Mouse (Mus musculus) megakaryocyte-erythroid progenitor cell, adult 5-6 weeks (primary cell): ENCODE results near the gene Ano3. TPM values are rescaled to one million over a fixed set of nuclear protein-coding genes. Genes with fewer than 3 reads are reported as not detected.
"Not testable (repeated sequence)": the region's sequence is repeated elsewhere in the genome, so short reads cannot be mapped to it uniquely, and the experiment has no call there.

Experiments
- ATAC-seq: replicated peaks from 2 replicates; pipeline ENCODE4 v1.8.0; 2016; ENCODE audit warnings: mild to moderate bottlenecking, inconsistent platforms; ENCODE audit not compliant: severe bottlenecking, poor library complexity, low FRiP score, low TSS enrichment
- total RNA-seq, 2 experiments: library from RNA; stranded (forward) in 1 of 2; stranded (reverse) in 1 of 2; fragments of 200-1000, 215-1000 nt in 1 of 2; fragments of >200 nt in 1 of 2; fragmentation: Nextera tagmentation in 1 of 2; gene quantifications; 2 replicates each; pipeline ENCODE4 v1.2.3; 2014 to 2017

Ano3 gene
- not detected in 2 replicates for total RNA-seq (2014; fragmentation: Nextera tagmentation)
- not detected in 2 replicates for total RNA-seq (2017)

DNA sequence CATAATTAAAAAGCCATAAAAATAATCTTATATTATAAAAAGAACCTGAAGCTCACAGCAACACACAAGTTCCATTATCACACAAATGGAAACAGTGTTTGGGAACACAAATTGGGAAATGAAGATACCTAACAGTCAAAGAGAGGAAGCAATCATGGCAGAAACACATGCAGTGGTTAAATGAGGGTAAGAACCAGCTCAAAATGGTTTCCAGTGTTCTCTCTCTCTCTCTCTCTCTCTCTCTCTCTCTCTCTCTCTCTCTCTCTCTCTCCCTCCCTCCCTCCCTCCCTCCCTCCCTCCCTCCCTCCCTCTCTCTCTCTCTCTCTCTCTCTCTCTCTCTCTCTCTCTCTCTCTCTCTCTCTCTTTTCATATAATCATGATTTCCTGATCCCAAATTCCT is at the start of gene Ano3:
Ano3 (minus strand) TSS at position 101 of the 400 bp plus-strand sequence.
- not testable (repeated sequence) for ATAC-seq

DNA sequence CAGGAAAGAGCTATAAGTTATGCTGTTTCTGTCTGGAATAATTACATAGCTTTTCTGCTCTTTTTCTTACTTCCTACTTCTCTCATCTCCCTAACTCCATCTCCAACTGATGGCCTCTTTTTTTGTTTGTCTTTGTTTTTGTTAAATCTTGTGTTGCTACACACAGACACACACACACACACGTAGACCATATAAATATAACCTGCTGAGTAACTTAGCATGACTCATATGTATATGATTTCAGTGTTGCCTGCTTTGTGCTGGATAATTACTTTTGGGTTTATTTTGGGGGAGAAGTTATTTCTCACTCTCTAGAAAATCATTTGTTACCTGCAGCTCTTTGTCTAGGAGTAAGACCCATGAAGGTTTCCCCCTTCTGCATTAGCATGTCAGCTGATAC is 39.3 kb upstream of the Ano3 start:
- no peak for ATAC-seq

DNA sequence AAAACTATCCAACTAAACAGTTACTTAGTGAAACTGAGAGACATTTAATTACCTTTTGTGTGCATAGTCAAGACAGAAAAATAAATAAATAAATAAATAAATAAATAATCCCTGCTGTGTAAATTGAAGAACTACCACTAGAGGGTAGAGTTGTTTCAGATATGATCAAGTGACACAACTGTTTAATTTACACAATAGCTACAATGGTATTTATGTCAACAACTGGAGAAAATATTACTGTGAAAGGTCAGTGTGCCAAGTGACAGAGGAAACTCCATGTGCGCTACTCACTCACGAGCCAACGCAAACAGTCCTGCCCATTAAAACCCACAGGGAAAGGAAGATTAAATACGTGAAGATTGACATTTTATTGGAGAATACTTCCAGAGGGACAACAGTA is 38.8 kb upstream of the Ano3 start:
- ATAC-seq: no peak

DNA sequence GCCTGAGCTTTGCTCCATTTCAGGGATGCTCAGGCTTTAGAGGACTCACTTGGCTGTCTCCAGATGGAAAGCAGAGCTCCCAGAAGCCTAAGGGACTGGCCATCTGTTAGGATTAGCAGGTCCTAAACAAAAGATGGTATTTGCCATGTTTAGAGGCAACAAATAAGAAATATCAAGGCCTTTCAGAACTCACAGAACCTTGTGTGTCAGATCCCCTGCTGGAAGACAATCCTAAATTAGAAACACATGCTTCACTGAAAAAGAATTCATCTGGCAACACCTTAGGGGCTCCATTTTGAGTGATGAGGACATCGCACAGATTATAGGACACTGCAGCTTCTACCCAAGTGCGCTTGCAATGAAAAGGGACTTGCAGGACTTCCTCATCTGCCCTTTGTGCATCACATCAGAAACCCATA is 35.1 kb upstream of the Ano3 start:
- no peak for ATAC-seq

DNA sequence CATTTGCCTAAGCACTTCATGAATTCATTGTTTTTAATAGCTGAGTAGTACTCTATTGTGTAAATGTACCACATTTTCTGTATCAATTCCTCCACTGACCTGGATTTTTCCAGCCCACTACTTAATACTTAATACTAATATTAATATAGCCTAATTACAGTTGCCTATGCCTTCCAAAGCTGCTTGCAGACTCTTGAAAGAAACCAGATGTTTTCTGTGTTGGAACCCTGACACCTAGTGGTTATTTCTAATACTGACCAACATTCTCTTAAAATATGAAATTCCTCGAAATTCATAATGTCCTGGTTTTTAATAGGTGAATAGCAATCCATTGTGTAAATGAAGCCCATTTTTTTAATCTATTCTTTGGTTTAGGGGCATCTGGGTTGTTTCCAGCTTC is 31.0 kb upstream of the Ano3 start:
- ATAC-seq: 0 out of 2 replicates have a peak, but pooled peaks have one; percentile 44

DNA sequence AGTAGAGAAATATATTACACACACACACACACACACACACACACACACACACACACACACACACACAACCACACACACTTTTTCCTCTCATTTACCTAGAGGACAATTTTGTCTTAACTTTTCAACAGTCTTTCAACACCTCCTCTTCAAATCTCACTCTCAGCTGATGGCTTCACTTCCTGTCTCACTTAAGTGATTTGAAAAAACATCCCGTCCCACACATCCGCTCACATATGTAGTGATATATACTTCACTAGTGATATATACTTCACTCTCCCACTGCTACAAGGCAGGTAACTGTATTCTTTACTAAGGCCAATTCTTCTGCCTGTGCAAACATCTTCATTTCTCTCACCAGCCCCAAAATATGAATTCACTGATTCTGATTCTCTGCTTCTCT is 28.9 kb upstream of the Ano3 start:
- ATAC-seq: no peak

DNA sequence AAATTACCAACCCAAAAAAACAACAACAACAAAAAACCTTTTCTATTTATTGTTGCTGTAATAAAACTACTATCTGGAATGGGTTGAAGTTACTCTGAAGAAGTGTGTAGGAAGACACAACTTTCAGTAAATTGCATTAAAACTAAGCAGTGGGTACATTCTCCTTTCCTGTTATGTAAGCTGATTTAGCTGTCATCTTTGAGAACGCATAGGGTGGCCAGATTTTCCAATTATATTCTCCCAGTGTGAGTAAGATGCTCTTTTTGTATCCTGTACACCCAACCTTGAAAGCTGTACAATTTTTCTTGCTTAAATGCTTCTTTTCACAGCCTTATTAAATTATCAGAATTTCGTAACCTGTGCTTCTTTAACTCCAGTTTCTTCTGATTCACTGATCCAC is 26.1 kb upstream of the Ano3 start:
- no peak for ATAC-seq

DNA sequence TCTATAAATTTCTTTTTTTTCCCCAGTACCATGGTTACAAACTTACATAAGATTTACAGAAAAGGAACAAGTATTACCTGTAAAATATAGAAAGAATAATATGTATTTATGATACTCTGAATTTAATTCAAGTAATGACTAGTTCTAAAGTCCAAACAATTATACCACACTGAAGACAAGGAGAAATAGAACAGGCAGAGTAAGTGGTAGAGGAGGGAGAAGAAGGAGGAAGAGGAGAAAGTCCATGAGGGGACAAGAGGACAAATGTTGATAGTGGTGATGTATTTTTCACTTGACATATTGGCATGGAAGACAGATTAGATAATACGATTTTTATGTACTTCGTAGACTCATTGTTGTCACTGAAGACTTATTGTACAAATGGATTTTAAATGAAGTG is 19.4 kb upstream of the Ano3 start:
- no peak for ATAC-seq

DNA sequence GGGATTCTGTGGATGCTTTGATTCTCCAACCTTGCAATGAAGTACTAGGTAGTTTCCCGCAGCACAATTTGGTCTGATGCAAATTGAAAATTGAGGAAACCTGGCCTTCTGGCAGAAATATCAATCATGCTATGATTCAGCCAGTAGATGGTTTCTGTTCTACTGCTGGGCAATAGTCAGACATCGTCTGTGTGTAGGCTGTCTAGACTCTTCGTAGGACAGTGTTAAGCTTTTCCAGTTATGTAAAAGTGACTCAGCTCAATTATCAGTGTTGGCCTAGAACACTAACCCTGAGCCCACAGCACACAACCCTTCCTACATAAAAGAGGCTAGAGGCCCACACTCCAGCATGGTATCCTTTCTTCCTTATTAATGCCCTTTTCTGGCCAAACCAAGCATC is 14.7 kb upstream of the Ano3 start:
- ATAC-seq: no peak

DNA sequence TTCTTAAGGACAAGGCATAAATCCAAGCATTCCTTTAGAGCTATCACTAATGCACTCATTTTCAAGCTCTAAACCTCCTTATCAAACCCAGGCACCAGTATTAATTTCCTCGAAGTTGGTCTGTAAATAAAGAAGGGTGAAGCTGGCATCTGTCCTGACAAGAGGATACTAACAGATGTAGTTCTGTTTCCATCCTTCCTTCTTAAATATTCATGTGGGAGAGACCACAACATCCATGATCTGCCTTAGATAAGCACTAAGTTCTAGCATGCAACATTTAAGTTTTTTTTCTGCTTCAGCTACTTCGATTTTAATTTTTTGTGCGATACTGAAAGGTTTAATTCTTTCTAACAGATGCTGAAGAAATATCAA is 305 bp downstream of the Ano3 start:
- ATAC-seq: no peak

DNA sequence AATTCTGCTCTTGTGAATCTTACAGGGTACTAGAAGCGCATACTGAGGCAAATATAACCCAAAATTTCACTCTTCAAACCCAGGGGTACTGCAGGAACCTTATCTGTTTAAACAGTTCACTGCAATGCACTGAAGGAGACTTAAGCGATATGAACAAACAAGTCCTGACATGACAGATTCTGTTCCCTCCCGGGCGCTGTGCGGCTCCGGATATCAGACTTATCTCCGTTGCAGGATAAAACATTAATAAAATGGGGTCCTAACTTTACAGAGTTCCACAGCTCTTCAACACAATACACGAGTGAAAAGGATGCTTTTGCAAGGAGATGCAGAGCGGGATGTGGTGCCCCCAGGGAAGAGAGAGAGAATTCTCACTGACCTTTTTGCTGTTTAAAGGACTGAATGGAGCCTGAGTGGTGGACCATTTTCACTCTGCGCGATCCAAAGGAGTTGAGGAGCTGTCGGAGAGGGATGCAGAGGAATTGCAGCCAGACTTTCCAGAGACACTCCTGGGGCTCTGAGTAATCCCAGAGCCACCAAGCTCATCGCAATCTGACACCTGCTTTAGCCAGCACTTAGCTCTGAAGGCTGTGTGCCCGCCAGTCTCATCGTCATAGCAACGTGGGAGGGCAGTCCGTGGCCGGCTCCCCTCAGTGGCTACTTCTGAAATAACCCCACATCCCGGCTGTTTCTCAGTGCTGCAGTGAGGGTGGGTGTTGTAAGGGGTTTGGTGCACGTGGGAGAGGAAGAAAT is 868 bp downstream of the Ano3 start:
- no peak for ATAC-seq

DNA sequence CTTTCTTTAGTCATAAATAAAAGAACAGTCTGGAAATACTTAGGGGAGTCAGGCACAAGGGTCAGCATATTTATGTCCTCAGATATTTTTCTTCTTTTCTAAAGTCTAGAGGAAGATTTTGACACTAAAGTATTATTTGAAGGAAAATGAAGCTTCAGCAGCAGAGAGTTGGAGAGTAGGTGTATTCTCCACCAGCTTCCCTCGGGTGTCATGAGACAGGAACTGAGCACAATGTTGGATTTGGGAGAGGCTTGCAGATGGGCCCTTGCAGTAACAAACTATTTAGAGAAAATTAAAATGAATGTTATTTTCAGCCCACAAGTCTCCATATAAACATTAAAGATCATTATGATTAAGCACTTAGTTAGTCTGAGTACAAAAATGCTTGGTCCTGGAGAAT is 5.6 kb downstream of the Ano3 start:
- ATAC-seq: no peak

DNA sequence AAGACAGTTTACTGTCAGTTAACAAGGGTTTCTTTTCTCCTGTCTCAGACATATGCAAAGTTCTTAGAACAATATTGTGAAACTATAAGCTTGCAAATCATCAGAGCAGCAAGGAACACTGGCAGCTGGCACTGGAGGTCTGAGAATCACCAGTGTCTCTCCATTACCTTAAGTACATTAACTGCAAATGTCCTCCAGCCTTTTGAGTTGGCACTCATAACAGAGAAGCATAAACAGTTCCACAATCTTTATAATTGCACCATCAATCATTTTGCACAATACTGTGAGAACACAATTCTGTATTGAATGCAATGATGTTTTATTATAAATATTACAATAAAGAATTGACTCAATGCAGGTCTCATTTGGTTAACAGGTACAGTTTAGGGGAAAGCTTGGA is 15.0 kb downstream of the Ano3 start:
- no peak for ATAC-seq

DNA sequence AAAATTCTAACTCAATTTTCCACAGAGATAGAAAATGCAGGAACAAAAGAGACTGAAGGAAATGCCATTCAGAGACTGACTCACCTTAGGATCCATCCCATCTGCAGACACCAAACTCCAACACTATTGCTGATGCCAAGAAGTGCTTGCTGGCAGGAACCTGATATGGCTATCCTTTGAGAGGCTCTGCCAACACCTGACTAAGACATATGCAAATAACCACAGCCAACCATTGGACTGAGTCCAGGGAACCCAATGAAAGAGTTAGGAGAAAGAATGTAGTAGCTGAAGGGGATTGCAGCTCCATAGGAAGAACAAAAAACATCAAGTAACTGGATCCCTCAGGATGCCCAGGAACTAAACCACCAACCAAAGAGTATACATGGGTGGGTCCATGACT is 21.6 kb downstream of the Ano3 start:
- no peak for ATAC-seq

DNA sequence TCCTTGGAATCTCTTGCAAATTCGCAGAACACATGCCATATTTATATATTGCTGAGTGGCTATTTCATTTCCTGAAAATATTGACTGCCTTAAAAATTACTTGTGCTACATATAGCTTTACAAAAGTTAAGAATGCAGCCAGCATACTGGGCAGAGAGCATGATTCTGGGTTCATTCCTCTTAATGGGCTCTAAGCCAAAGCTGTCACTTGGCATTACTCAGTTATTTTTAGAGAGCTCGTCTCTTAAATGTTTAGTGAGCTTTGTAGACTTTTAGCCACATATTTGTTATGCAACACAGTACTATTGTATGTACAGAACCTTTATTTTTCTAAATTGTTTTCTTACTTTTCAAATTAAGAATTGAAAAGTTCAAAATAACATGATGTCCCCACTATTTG is 41.2 kb downstream of the Ano3 start:
- no peak for ATAC-seq

DNA sequence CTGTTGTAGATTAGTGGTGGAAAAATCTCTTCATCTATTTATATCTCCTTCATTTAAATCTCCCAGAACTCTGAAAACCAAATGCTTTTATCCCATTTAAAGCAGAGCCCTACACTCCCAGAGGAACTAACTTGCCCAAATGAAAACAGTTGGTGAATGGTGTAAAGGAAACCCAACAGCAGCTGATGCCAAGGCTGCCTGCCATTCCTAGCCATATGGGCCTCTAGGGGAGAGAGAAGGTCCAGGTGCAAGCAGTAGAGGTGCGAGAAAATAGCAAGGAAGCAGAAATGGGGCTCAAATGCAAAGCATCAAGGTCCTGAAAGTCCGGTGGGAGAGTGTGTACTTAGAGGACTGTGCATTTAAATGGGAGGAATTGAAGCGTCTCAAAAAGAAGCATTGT is 44.2 kb downstream of the Ano3 start:
- ATAC-seq: no peak

DNA sequence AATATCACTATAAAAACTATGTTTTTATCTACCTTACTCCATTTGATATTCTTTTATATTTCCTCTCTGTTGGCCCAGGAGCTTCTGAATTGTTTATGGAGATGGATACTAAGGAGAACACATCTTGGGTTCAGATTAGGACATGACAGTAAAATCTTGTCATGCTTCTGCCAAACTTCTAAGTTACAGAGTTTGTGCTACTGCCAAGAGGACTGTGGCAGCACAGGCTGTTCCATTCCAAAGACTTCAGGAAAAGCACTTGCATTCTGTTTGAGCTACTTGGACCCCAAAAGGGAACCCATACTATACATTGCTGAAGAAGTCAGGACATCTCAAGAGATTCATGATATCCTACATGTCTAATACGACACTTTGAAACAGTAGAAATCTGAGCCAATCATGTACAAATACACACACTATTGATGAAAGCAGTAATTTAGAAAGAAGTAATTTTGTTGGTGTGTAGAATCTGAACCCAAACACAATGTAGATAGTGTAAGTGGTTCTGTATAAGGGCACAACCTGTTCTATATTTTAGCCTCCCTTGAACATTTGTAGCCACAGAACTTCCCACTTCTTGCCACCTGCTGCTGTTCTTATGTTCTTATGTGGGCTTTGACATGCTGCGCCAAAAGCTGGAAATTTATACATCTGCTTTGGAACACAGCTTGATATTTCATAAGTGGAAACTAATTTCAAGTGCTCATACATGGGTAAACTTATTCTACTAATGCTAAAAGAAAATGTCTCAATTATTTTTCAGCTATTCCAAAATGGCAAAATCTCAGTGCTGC is 54.0 kb downstream of the Ano3 start:
- no peak for ATAC-seq

DNA sequence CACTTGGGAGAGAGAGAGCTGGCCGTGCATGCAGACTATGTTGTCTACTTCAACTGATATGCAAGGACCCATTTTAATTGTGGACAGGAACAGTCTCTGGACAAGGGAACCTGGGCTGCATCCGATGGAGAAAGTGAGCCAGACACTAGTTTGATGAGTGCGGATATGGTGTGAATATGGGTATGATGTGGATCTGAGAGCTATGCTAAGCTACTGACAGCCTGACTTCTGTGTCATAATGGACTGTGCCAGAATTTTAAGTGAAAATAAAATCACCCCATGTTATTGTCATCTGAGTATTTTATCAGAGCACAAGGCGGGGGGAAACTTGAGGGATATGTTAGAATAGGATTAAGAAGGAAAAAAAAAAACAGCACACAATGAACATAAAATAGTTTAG is 79.1 kb downstream of the Ano3 start:
- no peak for ATAC-seq

DNA sequence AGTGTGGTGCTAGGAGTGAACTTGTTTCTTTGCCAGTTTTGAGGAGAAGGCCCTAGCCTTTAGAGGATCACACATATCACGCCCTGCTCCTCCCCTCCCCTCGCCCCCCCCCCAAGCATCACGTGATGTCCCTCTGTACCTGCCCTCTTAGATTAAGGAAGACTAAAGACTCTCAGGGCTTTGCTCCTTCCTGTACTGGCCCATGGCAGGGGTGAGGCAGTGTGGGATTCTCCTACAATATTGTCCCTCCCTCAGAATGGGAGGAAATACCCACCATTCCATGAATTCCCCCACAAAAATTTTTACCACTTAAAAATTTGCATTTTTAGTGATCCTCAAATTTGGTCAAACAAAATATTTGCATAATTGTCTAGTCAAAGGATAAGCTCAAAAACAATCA is 85.1 kb downstream of the Ano3 start:
- no peak for ATAC-seq

DNA sequence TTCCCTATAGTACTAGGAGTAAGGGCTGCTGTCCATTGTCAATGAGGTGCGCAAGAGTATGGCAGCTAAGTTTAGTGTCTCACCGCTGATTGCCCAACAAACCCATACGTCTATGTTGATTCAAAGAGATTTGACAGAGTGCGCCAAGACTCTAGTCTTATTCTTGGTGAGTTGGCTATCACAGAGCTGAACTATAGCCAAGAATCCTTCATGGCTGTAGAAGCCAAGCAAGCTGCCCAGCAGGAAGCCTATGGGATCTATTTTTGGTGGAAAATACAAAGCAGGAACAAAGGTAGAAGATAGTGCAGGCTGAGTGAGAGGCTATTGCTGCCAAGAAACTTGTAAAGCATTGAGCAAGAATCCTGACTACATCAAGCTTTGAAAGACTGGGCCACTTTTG is 87.3 kb downstream of the Ano3 start:
- no peak for ATAC-seq
